In genomic region chr7:133970407-133970806, GRCm38 (mm10) we compare ENCODE assay signal across 20 mouse cellular contexts.
DNase-seq lines count a peak whose midpoint lies in the region; ATAC-seq and TF ChIP-seq lines count a peak whose summit lies in the region.
"Had no signal": no experiment of that assay in that cellular context is flagged by ENCODE, and none has a peak within 500 bp of the region (broad histone marks: within the 10 kb centered on the region; RNA-seq: fewer than 3 reads in every experiment).

No protein-coding gene starts in this region.

- H3K4me3 ChIP-seq in gastrocnemius, adult 2 months = peak overlapping the region; percentile 28; the same call in 1 of the 2 replicates
- no peak overlapping the region for H3K4me3 ChIP-seq in lung, embryonic 16.5 days (ENCODE audit: low read length)
- no peak overlapping the region for H3K4me3 ChIP-seq in lung, adult 2 months (replicated peaks; ENCODE audit: extremely low read depth, low read depth, low read length)
- no peak overlapping the region for H3K4me3 ChIP-seq in forebrain, embryonic 12.5 days (replicated peaks)
- no peak overlapping the region for H3K4me3 ChIP-seq in midbrain, embryonic 16.5 days (ENCODE audit: low read depth, low read length)
- H3K4me3 ChIP-seq: embryonic facial prominence, embryonic 12.5 days; forebrain, embryonic 15.5 days; hindbrain, embryonic 15.5 days; limb, embryonic 15.5 days had no signal

- H3K9ac ChIP-seq in lung, embryonic 16.5 days (ENCODE audit: low read length) = no peak overlapping the region
- no peak overlapping the region for H3K9ac ChIP-seq in forebrain, embryonic 12.5 days
- no peak overlapping the region for H3K9ac ChIP-seq in midbrain, embryonic 16.5 days (ENCODE audit: low read depth, low read length)
- H3K9ac ChIP-seq: embryonic facial prominence, embryonic 12.5 days; forebrain, embryonic 15.5 days; hindbrain, embryonic 15.5 days; limb, embryonic 15.5 days; lung, embryonic 14.5 days had no signal

- no peaks in the 10 kb centered on the region for H3K27me3 ChIP-seq in lung, embryonic 16.5 days (ENCODE audit: control insufficient read depth, insufficient read depth, low read depth, low read length)
- no peaks in the 10 kb centered on the region; the same call in 1 of the 2 replicates for H3K27me3 ChIP-seq in forebrain, embryonic 12.5 days
- no peaks in the 10 kb centered on the region for H3K27me3 ChIP-seq in midbrain, embryonic 16.5 days (ENCODE audit: control insufficient read depth, insufficient read depth, low read depth, low read length)
- H3K27me3 ChIP-seq: embryonic facial prominence, embryonic 12.5 days; forebrain, embryonic 15.5 days; hindbrain, embryonic 15.5 days; limb, embryonic 15.5 days; Patski had no signal

- peaks cover 5% of the 10 kb centered on the region; the same call in 1 of the 2 replicates for H3K4me1 ChIP-seq in lung, embryonic 16.5 days (replicated peaks; ENCODE audit: control insufficient read depth, insufficient read depth, low read length)
- no peaks in the 10 kb centered on the region for H3K4me1 ChIP-seq in lung, adult 2 months (ENCODE audit: control insufficient read depth, insufficient read depth, low read length)
- H3K4me1 ChIP-seq in forebrain, embryonic 12.5 days = peaks cover 6% of the 10 kb centered on the region; the same call in 1 of the 2 replicates
- H3K4me1 ChIP-seq in midbrain, embryonic 16.5 days (ENCODE audit: control insufficient read depth, insufficient read depth, low read length) = peaks cover 12% of the 10 kb centered on the region
- H3K4me1 ChIP-seq: embryonic facial prominence, embryonic 12.5 days; forebrain, embryonic 15.5 days; limb, embryonic 15.5 days had no signal

- H3K27ac ChIP-seq in gastrocnemius, adult 2 months = peak overlapping the region; percentile 59
- H3K27ac ChIP-seq in lung, embryonic 16.5 days (ENCODE audit: low read length) = peak overlapping the region; percentile 40
- H3K27ac ChIP-seq in forebrain, embryonic 12.5 days = no peak overlapping the region
- no peak overlapping the region for H3K27ac ChIP-seq in midbrain, embryonic 16.5 days (ENCODE audit: low read length)
- H3K27ac ChIP-seq: embryonic facial prominence, embryonic 12.5 days; forebrain, embryonic 15.5 days; hindbrain, embryonic 15.5 days; limb, embryonic 15.5 days had no signal

- TF ChIP-seq POLR2A in lung, adult 2 months (IDR thresholded peaks at IDR 0.05; ENCODE audit: borderline replicate concordance, extremely low read depth, low read depth, low read length) = no peak

- no peak for TF ChIP-seq CTCF in gastrocnemius, adult 2 months (IDR thresholded peaks at IDR 0.05)
- no peak for TF ChIP-seq CTCF in lung, adult 2 months (IDR thresholded peaks at IDR 0.05; ENCODE audit: insufficient read depth, low read length)

- DNase-seq in gastrocnemius, adult 2 months = no peak
- no peak for DNase-seq in gastrocnemius, postnatal 25 days
- DNase-seq in kidney, adult 9 months = peak; percentile 24
- no peak for DNase-seq in kidney, postnatal 10 days
- DNase-seq in lung, adult 2 months = no peak
- DNase-seq: adrenal gland, adult 8-10 months; cerebellum, adult 9-11 months; midbrain, embryonic 14.5 days; right cerebral cortex, postnatal 4 days had no signal

- peak; percentile 30 for ATAC-seq in lung, embryonic 16.5 days (ENCODE audit: low read depth)
- no peak for ATAC-seq in forebrain, embryonic 12.5 days (ENCODE audit: low FRiP score)
- no peak for ATAC-seq in midbrain, embryonic 16.5 days
- ATAC-seq: forebrain, embryonic 15.5 days; intestine, embryonic 16.5 days; Patski had no signal

- 54% methylated on average over 5 of the region's 5 CpGs for WGBS in lung, embryonic 16.5 days
- 55% methylated on average over 5 of the region's 5 CpGs for WGBS in lung, adult 2 months
- 84% methylated on average over 5 of the region's 5 CpGs for WGBS in forebrain, embryonic 12.5 days
- WGBS in midbrain, embryonic 16.5 days = 78% methylated on average over 5 of the region's 5 CpGs

- intact Hi-C loops in gastrocnemius, adult 2 months (cut with DNase I) = no loop called here

- peaks cover 3% of the 10 kb centered on the region; the same call in 1 of the 2 replicates for H3K36me3 ChIP-seq in lung, embryonic 16.5 days (ENCODE audit: control insufficient read depth, insufficient read depth, low read length)
- H3K36me3 ChIP-seq in forebrain, embryonic 12.5 days (replicated peaks) = no peaks in the 10 kb centered on the region
- no peaks in the 10 kb centered on the region for H3K36me3 ChIP-seq in midbrain, embryonic 16.5 days (ENCODE audit: control insufficient read depth, insufficient read depth, low read length)
- H3K36me3 ChIP-seq: embryonic facial prominence, embryonic 12.5 days; forebrain, embryonic 15.5 days; hindbrain, embryonic 15.5 days had no signal

- no peak overlapping the region for H3K4me2 ChIP-seq in lung, embryonic 16.5 days (ENCODE audit: low read depth, low read length)
- no peak overlapping the region for H3K4me2 ChIP-seq in forebrain, embryonic 12.5 days
- no peak overlapping the region for H3K4me2 ChIP-seq in midbrain, embryonic 16.5 days (ENCODE audit: low read length)
- H3K4me2 ChIP-seq: embryonic facial prominence, embryonic 12.5 days; forebrain, embryonic 15.5 days; heart, embryonic 11.5 days; hindbrain, embryonic 15.5 days; limb, embryonic 15.5 days; lung, embryonic 14.5 days had no signal

- H3K9me3 ChIP-seq in lung, embryonic 16.5 days (ENCODE audit: control insufficient read depth, low read length) = no peaks in the 10 kb centered on the region
- H3K9me3 ChIP-seq in forebrain, embryonic 12.5 days = no peaks in the 10 kb centered on the region
- no peaks in the 10 kb centered on the region for H3K9me3 ChIP-seq in midbrain, embryonic 16.5 days (replicated peaks; ENCODE audit: control insufficient read depth, low read length, poor library complexity, severe bottlenecking)
- H3K9me3 ChIP-seq: embryonic facial prominence, embryonic 12.5 days; forebrain, embryonic 15.5 days; hindbrain, embryonic 15.5 days; limb, embryonic 15.5 days had no signal

Comparison
In these comparisons a context has a peak if more than half of its experiments do, and no peak if none do; other contexts are left out.
1. H3K27ac ChIP-seq: peak in gastrocnemius, adult 2 months (single experiment) and lung, embryonic 16.5 days (single experiment); none in forebrain, embryonic 12.5 days (single experiment) and midbrain, embryonic 16.5 days (single experiment).